Mouse (Mus musculus): Measurements from ENCODE around the gene Rasgrp3. TPM values are rescaled to one million over a fixed set of nuclear protein-coding genes. Genes with fewer than 3 reads are reported as not detected.
A peak's percentile ranks its signal among the peaks of the same experiment; 100 is the strongest.
"Not testable (repeated sequence)": the region's sequence is repeated elsewhere in the genome, so short reads cannot be mapped to it uniquely, and the experiment has no call there.

Gene Rasgrp3
- polyA plus RNA-seq, 1 experiment from 2014 or later, result 5.5 TPM

DNA sequence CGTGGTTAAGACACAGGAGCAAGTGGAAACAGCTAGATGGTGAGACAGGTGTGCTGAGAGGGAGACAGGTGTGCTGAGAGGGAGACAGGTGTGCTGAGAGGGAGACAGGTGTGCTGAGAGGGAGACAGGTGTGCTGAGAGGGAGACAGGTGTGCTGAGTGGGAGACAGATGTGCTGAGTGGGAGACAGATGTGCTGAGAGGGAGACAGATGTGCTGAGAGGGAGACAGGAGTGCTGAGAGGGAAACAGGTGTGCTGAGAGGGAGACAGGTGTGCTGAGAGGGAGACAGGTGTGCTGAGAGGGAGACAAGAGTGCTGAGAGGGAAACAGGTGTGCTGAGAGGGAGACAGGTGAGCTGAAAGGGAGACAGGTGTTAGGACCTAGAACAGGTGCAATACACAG is 27.5 kb downstream of the Rasgrp3 start:
- 98% methylated on average over 1 of the region's 1 CpGs for WGBS
- not testable (repeated sequence) for H3K4me3 ChIP-seq (replicated peaks); H3K4me2 ChIP-seq (replicated peaks)

GRCm38 (mm10) chr17:75463645-75464044 is 27.9 kb downstream of the Rasgrp3 start:
- 87% methylated on average over 2 of the region's 2 CpGs for WGBS
- Histone ChIP-seq H3K4me2 (replicated peaks) (no peak overlapping the region), H3K4me3 (replicated peaks) (no peak overlapping the region), H3K9ac (replicated peaks) (no peak overlapping the region), H3K27me3 (0 out of 2 replicates have a peak, but pooled peaks cover 3% of the 10 kb centered on the region), H3K9me3 (no peaks in the 10 kb centered on the region), H3K36me3 (no peaks in the 10 kb centered on the region), H3K4me1 (replicated peaks) (peaks cover 7% of the 10 kb centered on the region), H3K27ac (no peak overlapping the region)
- no peak for ATAC-seq

More for the DNA sequence above, 27.5 kb downstream of the Rasgrp3 start:
- not testable (repeated sequence) for H3K36me3 ChIP-seq; ATAC-seq; H3K27me3 ChIP-seq; H3K27ac ChIP-seq; H3K9ac ChIP-seq (replicated peaks); H3K9me3 ChIP-seq; H3K4me1 ChIP-seq (replicated peaks)

DNA sequence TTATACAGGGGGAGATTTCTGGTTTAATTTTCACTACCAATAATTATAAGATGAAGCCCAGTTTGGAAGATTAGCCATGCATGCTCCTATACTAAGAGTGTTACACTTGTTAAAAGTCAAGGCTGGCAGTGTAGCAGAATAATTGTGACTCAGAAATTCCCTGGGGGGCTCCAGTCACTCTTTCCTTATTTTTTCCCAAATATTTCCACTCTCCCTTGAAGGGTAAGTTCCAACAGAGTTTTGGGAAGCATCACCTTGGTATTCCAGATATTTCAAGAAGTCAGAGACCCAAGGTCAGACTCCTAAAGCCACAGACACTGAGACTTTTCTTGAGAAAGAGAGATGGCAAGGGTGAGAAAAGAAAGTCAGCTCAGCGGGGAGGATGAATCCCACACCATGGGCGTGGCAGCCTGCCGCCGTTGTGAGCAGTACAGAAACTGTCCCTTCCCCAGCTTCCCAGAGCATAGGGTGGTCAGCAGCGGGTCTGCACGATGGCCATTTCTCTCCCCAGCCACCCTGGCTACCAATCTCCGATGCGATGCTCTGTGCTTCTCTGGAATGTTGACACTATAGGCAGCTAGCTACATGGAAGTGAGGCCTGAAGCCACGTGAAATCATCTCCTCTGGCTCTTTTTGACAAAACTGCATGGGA is 28.8 kb downstream of the Rasgrp3 start:
- no peaks in the 10 kb centered on the region for H3K36me3 ChIP-seq
- H3K27ac ChIP-seq, result no peak overlapping the region
- H3K9ac ChIP-seq (replicated peaks), result no peak overlapping the region
- no peak overlapping the region for H3K4me2 ChIP-seq (replicated peaks)
- no peaks in the 10 kb centered on the region for H3K9me3 ChIP-seq
- 0 out of 2 replicates have a peak, but pooled peaks cover 3% of the 10 kb centered on the region for H3K27me3 ChIP-seq
- H3K4me1 ChIP-seq (replicated peaks), result peaks cover 7% of the 10 kb centered on the region
- 23% methylated on average over 9 of the region's 9 CpGs for WGBS
- H3K4me3 ChIP-seq (replicated peaks), result no peak overlapping the region
- ATAC-seq, result no peak

DNA sequence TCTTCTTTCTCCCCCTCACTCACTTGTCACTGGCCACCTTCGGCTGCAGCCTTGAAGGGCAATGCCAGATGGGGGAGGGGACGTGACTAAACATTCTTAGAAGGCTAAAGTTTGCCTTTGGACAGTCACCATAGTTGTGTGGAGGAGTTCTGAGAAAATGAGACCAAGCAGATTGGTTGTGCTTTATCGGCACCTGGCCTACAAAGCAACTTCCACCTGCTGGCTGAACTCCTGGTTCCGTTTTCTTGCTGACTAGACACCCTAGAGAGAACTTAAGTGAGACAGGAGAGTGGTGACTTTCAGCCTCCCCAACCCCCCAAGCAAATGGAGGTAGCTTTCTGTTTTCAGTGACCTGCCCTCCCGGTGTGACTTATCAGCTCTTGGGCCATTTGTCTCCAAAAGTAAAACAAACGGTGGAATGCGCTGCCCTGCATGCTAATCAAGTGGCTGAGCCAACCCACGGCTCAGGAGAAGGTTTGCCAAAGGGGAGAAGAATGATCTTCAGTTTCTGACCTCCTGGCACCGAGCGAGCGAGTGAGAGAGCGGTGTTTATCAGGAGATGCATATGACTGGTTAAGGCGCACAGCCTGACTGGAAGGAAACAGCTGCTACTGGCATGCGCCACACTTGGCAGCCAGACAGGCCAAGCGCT is 29.4 kb downstream of the Rasgrp3 start:
- Histone ChIP-seq H3K4me1 (replicated peaks) (peaks cover 7% of the 10 kb centered on the region), H3K9me3 (no peaks in the 10 kb centered on the region), H3K4me2 (replicated peaks) (no peak overlapping the region; the same call in 1 of the 2 replicates), H3K27me3 (0 out of 2 replicates have a peak, but pooled peaks cover 3% of the 10 kb centered on the region), H3K36me3 (no peaks in the 10 kb centered on the region), H3K27ac (no peak overlapping the region), H3K9ac (replicated peaks) (no peak overlapping the region), H3K4me3 (replicated peaks) (no peak overlapping the region)
- 18% methylated on average over 15 of the region's 15 CpGs for WGBS
- ATAC-seq, result peak; percentile 69

GRCm38 (mm10) chr17:75465635-75465997 is 29.9 kb downstream of the Rasgrp3 start:
- no peak for ATAC-seq
- H3K9me3 ChIP-seq, result no peaks in the 10 kb centered on the region
- no peak overlapping the region for H3K4me2 ChIP-seq (replicated peaks)
- no peaks in the 10 kb centered on the region for H3K36me3 ChIP-seq
- 65% methylated on average over 14 of the region's 14 CpGs for WGBS
- H3K4me1 ChIP-seq (replicated peaks), result peaks cover 7% of the 10 kb centered on the region
- no peak overlapping the region for H3K27ac ChIP-seq
- H3K9ac ChIP-seq (replicated peaks), result no peak overlapping the region
- no peak overlapping the region for H3K4me3 ChIP-seq (replicated peaks)
- H3K27me3 ChIP-seq, result 0 out of 2 replicates have a peak, but pooled peaks cover 3% of the 10 kb centered on the region

GRCm38 (mm10) chr17:75466948-75467347 is 31.3 kb downstream of the Rasgrp3 start:
- no peak overlapping the region for H3K9ac ChIP-seq (replicated peaks)
- 95% methylated on average over 4 of the region's 4 CpGs for WGBS
- no peaks in the 10 kb centered on the region for H3K36me3 ChIP-seq
- ATAC-seq, result no peak
- no peak overlapping the region for H3K27ac ChIP-seq
- H3K4me1 ChIP-seq (replicated peaks), result peaks cover 7% of the 10 kb centered on the region
- H3K27me3 ChIP-seq, result 0 out of 2 replicates have a peak, but pooled peaks cover 3% of the 10 kb centered on the region
- no peaks in the 10 kb centered on the region for H3K9me3 ChIP-seq
- H3K4me2 ChIP-seq (replicated peaks), result no peak overlapping the region
- H3K4me3 ChIP-seq (replicated peaks), result no peak overlapping the region

- 0 out of 2 replicates have a peak, but pooled peaks cover 3% of the 10 kb centered on the region for H3K27me3 ChIP-seq
- ATAC-seq, result no peak
- no peak overlapping the region for H3K4me2 ChIP-seq (replicated peaks)
- WGBS, result 87% methylated on average over 2 of the region's 2 CpGs
- H3K9me3 ChIP-seq, result no peaks in the 10 kb centered on the region
- peaks cover 7% of the 10 kb centered on the region for H3K4me1 ChIP-seq (replicated peaks)
- H3K9ac ChIP-seq (replicated peaks), result no peak overlapping the region
- H3K27ac ChIP-seq, result no peak overlapping the region
- no peaks in the 10 kb centered on the region for H3K36me3 ChIP-seq
- H3K4me3 ChIP-seq (replicated peaks), result no peak overlapping the region
Measured at GRCm38 (mm10) chr17:75467526-75467925, 31.8 kb downstream of the Rasgrp3 start.

DNA sequence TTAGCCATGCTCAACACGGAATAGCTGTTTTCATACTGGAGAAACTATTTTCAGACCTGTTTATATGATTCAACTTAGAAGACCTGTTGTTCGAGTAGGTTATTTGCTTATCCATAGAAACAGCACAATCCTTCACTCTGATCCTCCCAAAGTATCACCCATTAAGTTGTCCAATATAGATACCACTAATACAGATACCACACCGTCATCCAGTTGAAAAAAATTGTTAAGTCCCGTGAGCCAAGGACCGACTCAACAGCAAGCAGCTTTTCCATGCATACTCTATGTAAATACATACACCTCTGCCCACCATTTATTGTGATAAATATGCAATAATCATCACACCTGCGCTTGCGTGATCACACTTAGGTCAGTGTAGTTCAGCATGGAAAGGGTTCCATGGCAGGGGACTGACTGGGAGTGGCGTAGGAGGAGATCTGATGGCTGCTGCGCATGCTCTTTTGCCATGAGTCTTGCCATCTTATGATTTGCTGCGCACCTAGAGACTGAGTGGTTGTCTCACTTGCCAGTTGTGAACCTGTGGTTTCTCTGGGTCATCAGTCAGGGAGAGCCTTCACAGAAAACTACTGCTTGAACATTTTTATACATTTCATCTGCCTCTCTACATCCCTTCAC is 32.9 kb downstream of the Rasgrp3 start:
- Histone ChIP-seq H3K36me3 (no peaks in the 10 kb centered on the region), H3K27ac (no peak overlapping the region), H3K4me3 (replicated peaks) (no peak overlapping the region), H3K4me1 (replicated peaks) (peaks cover 7% of the 10 kb centered on the region), H3K4me2 (replicated peaks) (no peak overlapping the region), H3K9ac (replicated peaks) (no peak overlapping the region), H3K27me3 (0 out of 2 replicates have a peak, but pooled peaks cover 3% of the 10 kb centered on the region), H3K9me3 (no peaks in the 10 kb centered on the region)
- no peak for ATAC-seq
- 95% methylated on average over 10 of the region's 10 CpGs for WGBS

DNA sequence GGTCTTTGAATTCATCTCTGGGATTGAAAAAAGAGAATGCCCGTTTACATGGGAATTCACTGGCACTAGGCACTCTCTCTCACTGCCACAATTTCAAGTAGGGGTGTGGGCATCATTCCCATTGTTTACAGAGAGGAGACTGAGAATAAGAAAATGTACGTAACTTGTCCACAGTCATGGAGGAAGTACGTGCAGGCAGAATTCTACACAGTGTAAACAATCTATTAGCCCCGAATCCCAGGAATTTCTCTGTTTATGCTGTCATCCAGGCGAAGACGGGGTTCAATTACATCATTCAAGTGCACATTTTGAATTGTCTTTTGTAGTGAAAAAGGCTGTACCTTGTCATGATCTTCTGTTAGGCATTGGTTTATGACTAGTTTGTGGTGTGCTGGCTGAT is 34.6 kb downstream of the Rasgrp3 start:
- 87% methylated on average over 6 of the region's 6 CpGs for WGBS
- H3K4me1 ChIP-seq (replicated peaks), result peaks cover 1% of the 10 kb centered on the region
- no peak overlapping the region for H3K4me3 ChIP-seq (replicated peaks)
- no peak overlapping the region for H3K9ac ChIP-seq (replicated peaks)
- no peak for ATAC-seq
- no peaks in the 10 kb centered on the region for H3K27me3 ChIP-seq
- H3K4me2 ChIP-seq (replicated peaks), result no peak overlapping the region
- no peaks in the 10 kb centered on the region for H3K36me3 ChIP-seq
- no peaks in the 10 kb centered on the region for H3K9me3 ChIP-seq
- H3K27ac ChIP-seq, result no peak overlapping the region

GRCm38 (mm10) chr17:75470885-75471610 is 35.4 kb downstream of the Rasgrp3 start:
- no peak for ATAC-seq

DNA sequence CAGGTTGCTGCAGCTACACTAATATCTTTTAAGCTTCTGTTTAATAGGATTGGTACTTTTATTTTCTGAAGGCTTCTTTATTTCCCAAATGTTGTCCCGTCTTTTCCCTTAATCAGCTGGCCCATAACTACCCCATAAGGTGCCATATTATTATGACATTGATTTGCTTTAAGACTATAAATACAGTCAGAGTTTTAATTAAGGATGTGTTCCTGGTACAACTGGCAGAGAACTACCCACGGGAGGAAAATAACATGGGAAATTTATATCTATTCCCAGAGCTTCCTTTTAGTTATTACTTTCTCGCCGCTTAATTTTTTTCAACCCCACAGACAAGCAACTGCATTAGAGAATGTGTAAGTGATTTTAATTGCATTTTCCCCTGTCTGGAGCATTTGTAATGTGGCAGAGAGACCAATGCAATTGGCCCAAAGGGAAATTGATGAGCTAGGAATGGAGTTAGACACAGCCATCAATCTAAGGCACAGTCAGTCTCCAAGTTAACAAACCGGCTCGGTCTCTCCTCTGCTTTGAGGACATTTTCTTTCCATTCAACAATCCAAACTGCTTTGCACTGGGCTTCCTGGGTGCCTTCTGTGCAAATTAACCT is 36.1 kb downstream of the Rasgrp3 start:
- H3K4me3 ChIP-seq (replicated peaks), result no peak overlapping the region
- no peaks in the 10 kb centered on the region for H3K9me3 ChIP-seq
- H3K27ac ChIP-seq, result no peak overlapping the region
- H3K27me3 ChIP-seq, result no peaks in the 10 kb centered on the region
- no peaks in the 10 kb centered on the region for H3K36me3 ChIP-seq
- ATAC-seq, result no peak
- H3K4me2 ChIP-seq (replicated peaks), result no peak overlapping the region
- H3K4me1 ChIP-seq (replicated peaks), result no peaks in the 10 kb centered on the region
- 88% methylated on average over 6 of the region's 6 CpGs for WGBS
- H3K9ac ChIP-seq (replicated peaks), result no peak overlapping the region

More at GRCm38 (mm10) chr17:75470885-75471610, 35.4 kb downstream of the Rasgrp3 start:
- Histone ChIP-seq H3K27ac (no peak overlapping the region), H3K4me2 (replicated peaks) (no peak overlapping the region), H3K36me3 (no peaks in the 10 kb centered on the region), H3K27me3 (no peaks in the 10 kb centered on the region), H3K4me1 (replicated peaks) (no peaks in the 10 kb centered on the region), H3K9me3 (no peaks in the 10 kb centered on the region), H3K4me3 (replicated peaks) (no peak overlapping the region), H3K9ac (replicated peaks) (no peak overlapping the region)
- 95% methylated on average over 7 of the region's 7 CpGs for WGBS

Measured in midbrain, embryonic 13.5 days (tissue).